Mouse (Mus musculus) thymus, postnatal 14 days (tissue): ENCODE measurements around the gene Traf3ip1.

ENCODE experiments used
- DNase-seq: peaks from one replicate; pipeline ENCODE4 v3.0.0; 2021

Gene Traf3ip1

DNA sequence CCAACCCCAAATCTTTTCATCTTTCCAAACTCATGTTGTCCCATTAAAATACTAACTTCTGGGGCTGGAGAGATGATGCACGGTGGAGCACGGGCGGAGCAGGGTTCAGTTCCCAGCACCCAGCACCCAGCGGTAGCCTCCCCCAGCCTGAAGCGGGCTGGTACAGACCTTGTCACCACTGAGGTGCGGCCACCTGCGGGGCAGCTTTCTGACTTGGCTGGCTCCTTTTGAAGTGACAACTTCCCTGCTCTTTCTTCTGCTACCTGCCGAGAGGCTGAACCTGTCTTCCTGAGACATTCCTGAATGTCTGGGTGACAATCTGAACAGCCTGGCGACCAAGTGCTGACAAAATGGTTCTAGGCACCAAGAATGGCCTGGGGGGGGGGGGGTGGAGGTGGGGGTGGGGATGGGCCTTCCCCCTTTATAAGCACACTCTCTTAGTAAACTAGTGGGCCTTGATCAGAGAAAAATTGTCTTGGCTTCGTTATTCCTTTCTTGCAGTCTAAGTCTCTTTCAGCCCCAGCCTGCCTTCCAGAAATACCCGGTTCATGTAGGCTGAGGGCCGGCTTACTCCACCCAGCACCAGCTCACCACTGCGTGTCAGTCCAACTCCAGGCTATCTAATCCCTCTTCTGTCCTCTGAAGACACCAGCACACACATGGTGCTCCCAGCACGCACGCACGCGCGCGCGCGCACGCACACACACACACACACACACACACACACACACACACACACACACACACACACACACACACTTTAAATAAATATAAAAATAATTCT lies 43.5 kb downstream of the Traf3ip1 start:
- DNase-seq, result no peak

DNA sequence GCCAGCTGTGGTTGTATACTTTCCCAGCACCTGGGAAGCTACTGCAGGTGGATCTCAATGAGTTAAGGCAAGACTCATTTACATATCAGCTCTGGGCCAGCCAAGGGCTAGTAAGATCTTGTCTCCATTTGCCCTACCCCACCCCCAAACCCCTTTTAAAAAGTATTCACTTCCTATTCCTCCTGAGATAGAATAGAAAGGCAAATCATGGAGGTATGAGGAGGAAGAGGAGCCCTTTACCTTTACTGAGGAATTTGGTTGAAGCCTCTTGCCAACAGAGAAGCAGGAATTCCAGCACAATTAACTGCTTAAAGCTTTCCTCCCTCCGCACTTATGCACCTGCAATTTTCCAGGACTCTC lies 44.1 kb downstream of the Traf3ip1 start:
- DNase-seq, result no peak

DNA sequence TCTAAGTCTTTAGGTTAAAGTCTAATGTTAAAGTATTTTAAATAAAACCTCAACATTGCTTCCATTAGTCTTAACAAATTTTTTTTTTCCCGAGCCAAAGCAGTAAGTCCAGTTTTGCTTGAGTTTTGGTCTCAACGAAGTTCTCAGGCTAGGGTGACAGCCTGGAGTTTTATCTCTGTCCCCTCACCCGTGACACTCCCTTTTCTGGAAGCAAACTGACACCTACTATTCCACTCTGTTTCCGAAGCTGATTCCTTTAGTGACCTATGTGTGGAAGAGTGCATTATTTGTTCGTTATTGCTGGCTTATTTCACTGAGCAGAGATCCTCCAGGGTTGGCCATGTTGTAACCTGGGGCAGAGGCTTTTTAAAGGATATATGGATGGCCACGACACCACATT lies 44.8 kb downstream of the Traf3ip1 start:
- DNase-seq, result no peak

DNA sequence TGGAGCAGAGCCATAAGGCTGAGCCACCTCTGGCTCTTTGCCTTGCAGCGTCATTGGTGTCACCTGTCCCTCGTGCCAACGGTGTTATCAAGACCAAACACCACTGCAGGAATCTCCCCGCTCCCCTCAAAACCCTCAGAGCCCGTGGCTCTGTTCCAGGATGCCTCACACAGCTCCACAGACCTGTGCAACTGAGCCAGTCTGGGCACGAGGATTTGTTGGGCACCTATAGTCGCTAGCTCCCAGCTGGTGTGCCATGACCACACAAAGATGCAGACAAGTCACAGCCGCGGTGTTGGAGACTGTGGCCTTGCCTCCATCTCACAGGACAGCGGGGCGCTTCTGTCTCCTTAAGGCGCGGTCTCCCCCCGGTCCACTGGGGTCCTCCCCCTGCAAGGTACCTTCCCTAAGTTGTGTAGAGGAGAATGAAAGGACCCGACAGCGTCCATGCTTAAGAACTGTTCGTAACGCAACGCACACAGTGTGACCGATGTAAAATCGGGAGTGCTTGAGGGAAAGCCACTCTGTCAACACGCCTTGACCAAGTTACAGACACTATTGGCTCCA lies 45.3 kb downstream of the Traf3ip1 start:
- DNase-seq, result no peak

DNA sequence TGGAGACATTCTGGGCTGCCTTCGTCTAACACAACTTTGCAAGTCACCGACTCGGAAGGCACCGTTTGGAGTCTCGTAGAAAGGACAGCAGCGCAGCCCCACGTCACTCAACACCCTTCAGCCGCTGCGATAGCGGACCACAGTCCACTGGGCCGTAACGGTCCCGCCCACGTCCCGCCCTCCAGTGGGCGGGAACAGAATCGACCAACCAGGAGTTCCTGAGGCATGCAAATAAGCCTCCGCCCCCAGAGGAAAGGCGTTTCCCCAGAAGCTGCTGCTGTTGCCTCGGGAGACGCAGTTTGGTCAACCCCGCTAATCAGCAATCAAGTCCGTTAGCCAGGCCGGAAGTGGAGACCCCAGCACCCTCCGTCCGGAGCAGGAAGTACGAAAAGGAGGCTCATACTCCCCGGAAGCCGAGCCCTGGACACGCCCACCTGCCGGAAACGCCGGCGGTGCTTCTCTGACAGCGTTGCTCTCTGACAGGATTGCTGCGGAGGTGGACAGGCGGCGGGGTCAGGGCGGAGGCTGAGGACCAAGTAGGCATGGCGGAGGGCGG lies 45.9 kb downstream of the Traf3ip1 start, which contains the start of gene Asb1:
TSS of gene Asb1 (plus strand) at position 274 of the 556 bp plus-strand sequence.
- DNase-seq, result peak; percentile 91

DNA sequence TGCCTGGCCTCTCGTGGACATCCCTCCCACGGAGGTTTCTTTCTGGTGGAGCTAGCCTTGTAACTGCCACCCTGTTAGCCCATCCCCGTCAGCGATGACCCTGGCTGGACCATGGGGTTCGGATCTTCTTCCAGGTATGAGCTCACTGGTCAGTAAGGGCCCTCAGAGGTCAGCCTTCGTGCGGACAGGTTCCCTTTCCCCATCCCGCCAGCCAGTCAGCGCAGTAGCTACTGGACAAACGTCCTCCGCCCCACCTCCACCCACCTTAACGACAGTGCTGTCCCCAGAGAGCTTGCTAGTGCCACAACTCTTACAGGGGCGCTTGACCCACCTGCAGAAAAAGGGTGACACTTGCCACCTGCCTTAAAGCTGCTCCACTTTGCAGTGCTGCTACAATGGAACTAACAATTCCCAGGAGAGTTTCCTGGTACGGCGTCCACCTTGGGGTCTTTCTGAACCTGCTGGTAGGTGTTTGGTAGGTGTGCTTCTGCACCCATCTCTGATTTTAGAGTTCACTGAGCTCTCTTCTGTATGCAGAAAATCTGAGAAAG lies 46.7 kb downstream of the Traf3ip1 start:
- DNase-seq, result peak; percentile 25

DNA sequence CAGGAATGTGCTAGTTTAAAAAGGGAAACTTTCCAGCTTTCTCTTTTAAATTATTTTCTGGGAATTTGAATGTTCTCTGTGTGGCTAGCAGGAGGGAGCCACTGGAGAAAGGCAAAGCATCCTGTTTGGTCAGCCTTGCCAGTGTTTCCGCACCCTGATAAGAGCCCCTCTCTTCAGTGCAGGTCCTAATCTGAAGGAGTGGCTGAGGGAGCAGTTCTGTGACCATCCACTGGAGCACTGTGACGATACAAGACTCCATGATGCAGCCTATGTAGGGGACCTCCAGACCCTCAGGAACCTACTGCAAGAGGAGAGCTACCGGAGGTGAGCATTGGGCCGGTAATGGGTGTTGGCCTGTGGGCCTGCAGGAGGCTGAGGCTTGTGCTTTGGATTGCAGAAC lies 49.5 kb downstream of the Traf3ip1 start:
- DNase-seq, result no peak

DNA sequence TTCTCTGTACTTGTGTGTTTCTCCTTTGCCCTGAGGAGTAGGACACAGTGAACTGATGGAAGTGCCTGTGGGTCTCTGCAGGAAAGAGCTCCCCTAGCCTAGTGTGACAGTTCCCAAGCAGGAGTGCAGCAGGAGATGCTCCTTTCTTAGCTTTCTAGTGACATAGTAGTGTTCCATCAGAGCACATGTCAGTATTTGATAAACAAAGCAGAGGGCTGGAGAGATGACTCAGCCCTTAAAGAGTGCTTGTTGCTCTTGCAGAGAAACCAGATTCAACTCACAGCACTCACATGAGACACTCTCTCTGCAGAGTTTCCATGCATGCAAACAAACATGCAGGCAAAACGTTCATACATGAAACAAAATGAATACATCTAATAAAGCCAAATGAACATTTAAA lies 50.8 kb downstream of the Traf3ip1 start:
- DNase-seq, result no peak

DNA sequence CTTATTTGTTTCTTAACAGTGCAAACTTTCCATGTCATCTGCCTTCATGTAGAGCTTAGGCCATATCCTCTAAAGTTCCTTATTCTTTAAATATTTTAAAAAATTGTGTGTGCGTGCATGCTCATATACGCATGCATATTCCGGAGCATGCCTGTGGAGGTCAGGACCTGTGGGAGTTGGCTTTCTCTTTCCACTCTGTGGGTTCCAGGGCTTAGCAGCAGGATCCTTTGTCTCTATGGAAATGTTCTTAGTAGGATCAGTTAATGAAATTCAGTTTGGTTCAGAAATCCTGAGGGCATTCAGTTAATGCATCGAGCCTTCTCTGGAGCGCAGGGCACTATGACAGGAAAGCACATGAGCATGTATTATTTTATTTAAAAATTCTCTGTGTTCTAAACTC lies 53.1 kb downstream of the Traf3ip1 start:
- DNase-seq, result no peak

DNA sequence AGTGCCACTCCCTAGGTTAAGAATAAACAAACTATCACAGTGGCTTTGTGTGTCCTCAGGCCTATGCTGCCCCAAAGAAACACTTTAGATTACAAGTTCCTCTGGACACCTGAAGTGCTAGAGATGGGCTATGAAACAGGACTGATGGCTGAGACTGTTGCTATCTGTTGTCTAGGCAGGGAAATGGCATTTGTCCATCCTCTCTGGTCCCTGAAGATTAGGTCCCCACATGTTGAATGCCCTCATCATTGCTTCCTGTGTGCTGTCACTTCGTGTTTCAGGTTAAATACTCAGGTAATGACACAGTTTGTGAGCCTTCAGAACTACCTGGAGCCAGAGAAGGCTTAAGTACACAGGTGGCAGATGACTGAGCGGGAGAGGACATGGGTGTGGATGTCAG lies 54.6 kb downstream of the Traf3ip1 start:
- DNase-seq, result no peak

DNA sequence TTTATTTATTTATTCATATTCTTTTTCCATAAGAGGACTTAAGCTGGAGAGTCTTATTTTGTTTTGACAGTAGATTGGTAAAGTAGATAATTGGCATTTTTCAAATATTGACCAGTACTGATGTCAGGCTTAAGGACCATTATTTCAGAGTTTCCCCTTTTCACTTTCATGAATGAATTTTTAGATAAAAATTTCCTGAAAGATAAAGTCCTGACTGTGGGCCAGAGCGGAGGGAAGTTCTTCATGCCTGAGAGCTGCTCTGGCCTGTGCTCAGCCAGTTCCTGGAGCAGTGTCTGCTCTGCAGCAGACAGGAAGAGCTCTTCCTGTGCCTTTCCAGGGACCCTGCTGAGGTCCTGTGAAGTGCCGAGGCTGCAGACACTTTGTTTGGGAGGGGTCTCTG lies 62.7 kb downstream of the Traf3ip1 start:
- DNase-seq, result no peak

DNA sequence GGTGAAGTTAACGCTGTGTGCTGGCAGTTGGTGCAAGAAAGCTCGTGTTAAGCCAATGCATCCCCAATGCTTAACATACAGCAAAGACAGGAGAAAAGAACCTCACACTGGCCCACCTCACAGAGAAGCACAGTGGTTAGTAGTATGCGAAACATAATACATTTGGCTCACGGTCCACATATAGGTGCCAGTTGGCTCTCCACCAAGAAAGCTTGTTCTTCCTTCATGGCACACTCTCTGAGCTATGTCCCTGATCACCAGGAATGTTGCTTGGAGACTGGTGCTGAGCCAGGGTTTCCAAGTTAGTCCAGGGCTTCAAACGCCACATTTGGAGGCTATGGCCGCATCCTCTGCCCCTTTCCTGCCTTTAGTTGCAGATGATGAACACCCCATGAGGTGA lies 66.8 kb downstream of the Traf3ip1 start:
- DNase-seq, result no peak

DNA sequence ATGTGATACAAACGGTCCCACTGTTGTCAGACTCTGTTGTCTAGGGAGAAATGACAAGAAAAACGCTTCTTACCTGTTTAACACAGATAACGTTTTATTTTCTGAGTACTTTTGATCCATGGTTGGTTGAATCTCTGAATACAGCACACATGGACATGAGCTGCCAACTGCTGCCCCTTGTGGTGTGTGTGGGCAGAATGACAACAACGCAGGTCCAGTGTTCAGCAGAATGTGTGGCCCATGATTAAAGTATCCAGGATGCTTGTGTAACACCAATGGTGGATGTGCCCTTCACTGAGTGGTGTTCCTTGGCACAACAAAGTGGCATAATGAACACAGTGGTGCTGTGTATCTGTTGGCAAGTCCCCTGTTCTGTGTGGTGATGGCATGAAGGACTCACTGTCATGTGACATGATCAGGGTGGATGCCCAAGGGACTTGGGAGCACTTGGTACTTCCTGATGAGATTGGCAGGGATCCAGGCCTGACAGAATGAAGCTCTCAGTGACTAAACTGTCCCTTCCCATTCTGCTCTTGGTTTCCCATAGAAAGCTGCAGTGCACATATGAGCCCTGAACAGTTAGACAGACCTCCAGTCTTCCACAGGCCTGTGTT lies 68.6 kb downstream of the Traf3ip1 start:
- no peak for DNase-seq

DNA sequence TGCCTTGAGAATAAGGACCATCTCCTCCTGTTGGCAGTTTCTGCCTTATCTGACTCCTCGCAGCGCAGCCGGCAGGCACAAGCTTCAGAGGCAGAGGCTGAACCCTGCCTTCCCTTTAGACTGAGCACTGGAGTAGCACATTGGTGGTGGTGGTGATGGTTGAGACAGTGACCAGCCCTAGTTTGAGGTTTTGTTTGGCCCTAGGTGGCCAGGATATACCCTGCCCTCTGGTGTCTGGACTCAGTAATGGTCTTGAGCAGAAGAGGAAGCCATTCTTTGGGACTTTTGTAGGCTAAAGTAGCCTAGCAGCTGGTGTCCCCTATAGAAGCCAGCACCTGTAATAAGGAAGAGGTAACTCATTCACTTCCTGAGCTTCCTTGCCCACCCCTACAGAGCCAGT lies 69.6 kb downstream of the Traf3ip1 start:
- DNase-seq, result no peak

DNA sequence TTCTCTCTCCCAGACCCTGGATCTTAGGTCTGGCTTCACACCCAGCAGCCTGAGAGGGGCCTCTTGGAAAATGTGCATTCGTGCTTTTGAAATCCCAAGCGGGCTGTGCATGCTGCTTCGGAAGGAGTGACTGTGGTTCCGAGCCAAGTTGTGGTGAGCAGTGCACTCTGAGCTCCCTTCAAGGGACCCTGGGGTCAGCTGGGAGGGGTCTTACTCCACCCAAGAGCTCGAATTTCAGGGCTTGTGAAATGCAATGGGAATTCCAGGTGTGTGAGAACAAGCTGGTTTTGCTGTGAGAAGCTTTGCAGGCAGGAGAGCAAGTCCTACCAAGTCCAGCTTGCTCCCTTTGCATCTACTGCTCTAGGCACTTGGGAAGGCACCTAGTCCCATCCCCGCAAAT lies 70.2 kb downstream of the Traf3ip1 start:
- DNase-seq, result no peak

DNA sequence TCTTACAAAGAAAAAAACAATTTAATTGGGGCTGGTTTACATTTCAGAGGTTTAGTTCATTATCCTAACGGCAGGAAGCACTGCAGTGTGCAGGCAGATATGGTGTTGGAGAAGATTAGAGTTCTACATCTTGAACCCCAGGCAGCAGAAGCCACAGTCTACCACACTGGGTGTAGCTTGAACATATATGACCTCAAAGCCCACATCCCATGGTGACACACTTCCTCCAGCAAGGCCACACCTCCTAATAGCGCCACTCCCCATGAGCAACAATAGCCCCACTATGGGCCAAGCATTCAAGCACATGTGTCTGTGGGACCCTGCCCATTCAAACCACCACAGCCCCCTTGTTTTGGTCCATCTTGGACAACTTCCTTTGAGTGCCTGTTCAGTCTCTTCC lies 72.8 kb downstream of the Traf3ip1 start:
- DNase-seq, result no peak

DNA sequence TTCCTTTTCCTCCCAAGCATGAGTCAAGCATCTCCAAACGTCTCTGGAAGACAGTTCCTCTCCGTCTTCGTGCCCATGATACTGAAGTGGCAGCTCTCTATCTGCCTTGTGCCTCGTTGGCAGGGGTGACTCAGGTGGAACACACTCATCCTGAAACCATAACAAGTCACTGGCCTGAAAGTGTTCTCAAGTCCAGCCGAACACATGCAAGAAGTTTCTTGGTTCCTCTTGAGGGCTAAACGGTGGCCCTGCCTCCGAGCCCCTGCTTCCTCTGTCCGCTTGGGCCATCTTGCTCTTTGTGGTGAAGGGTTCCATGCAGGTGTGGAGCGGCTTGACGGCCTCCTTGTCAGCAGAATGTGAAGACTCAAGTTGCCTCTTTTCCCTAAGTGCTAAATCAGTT lies 78.0 kb downstream of the Traf3ip1 start:
- no peak for DNase-seq

DNA sequence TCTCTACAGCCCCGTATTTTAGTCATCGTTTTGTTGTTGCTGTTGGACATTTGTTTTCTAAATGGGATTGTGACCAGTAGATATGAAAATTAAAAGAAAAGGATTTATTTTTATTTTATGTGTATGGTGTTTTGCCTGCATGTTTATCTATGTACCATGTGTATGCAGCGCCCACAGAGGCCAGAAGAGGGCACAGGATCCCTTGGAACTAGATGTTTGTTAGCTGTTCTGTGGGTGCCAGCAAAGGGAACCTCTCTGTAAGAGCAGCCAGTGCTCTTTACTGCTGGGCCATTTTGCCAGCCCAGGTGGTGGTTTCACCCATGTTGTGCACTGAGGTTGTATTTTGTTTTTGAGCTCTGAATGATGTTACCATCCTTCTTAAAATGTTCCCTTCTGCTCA lies 79.8 kb downstream of the Traf3ip1 start:
- DNase-seq, result peak; percentile 78

DNA sequence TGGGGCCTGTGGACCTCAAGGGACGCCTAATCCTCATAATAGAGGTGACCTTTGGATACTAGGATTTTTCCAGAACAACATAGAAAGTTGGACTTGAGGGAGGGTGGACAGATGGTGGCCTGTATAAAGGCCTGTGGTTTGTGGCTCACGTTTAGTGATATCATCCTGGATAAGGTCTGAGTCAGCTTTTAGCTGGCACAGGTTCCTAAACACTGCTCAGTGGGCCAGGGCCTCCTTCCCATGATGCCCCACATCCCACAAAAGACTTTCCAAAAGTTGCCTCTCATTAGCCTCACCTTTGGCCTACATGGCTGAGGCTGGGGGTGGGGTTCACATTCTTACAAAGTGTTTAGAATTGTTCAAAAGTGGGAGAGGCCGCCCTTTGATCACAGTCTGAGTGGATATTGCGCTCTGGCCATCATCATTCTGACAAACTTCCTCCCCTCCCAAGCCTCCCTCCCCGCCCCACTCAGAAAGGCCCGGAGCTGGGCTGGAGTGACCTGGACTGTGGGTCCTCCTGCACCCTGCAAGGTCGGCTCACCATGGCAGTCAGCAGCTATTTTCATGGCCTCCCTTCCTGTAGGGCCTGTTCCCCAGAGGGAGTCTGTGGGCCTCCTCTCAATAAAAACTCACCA lies 83.6 kb downstream of the Traf3ip1 start:
- no peak for DNase-seq
